Mouse (Mus musculus): ENCODE measurements around the gene Brms1. TPM values are rescaled to one million over a fixed set of nuclear protein-coding genes. Genes with fewer than 3 reads are reported as not detected.
A peak's percentile ranks its signal among the peaks of the same experiment; 100 is the strongest.
"Not testable (repeated sequence)": the region's sequence is repeated elsewhere in the genome, so short reads cannot be mapped to it uniquely, and the experiment has no call there.

Gene Brms1
- 10 to 100 TPM; 14.7 to 15.1 TPM for total RNA-seq (2021)
- long read RNA-seq, experiment 1, transcript Brms1-201 (10 exons, 1,388 nt): major isoform, 12 of 14 reads
- long read RNA-seq, experiment 1, partial matches to known transcripts: 1 of 14 reads
- long read RNA-seq, experiment 1, other reads (novel, unspliced or antisense): 0 of 14 reads
- long read RNA-seq, experiment 2, transcript Brms1-201 (10 exons, 1,388 nt): major isoform, 20 of 21 reads
- long read RNA-seq, experiment 2, partial matches to known transcripts: 0 of 21 reads
- long read RNA-seq, experiment 2, other reads (novel, unspliced or antisense): 1 of 21 reads

- peak; percentile 92 for DNase-seq
- Histone ChIP-seq H3K27ac (peak within 1 kb of the TSS; percentile 85), H3K4me3 (peak within 1 kb of the TSS; percentile 84)
- TF ChIP-seq CTCF (IDR thresholded peaks at IDR 0.05): no peak
- intact Hi-C loops (cut with DNase I): loop anchor here (5.0 kb wide), 1 partner anchor 46 kb away; the partner anchor contains the start of genes Tmem151a and Yif1a
Measured at GRCm38 (mm10) chr19:5040862-5041523, at the start of gene Brms1. TSS of gene Brms1 (plus strand) at chr19:5041354.

GRCm38 (mm10) chr19:4992371-4992770 is 48.8 kb upstream of the Brms1 start:
- peak; percentile 31 for DNase-seq
- no peak overlapping the region for H3K4me3 ChIP-seq
- intact Hi-C loops (cut with DNase I): no loop called here
- H3K27ac ChIP-seq: peak overlapping the region; percentile 32; the same call in 1 of the 2 replicates
- TF ChIP-seq CTCF (IDR thresholded peaks at IDR 0.05): no peak

- DNase-seq: peak; percentile 92
- H3K27ac ChIP-seq: peak overlapping the region; percentile 32; the same call in 1 of the 2 replicates
- peak; percentile 23 for TF ChIP-seq CTCF (IDR thresholded peaks at IDR 0.05)
- intact Hi-C loops (cut with DNase I): no loop called here
- no peak overlapping the region for H3K4me3 ChIP-seq
Measured at GRCm38 (mm10) chr19:4992904-4993303, 48.2 kb upstream of the Brms1 start.

GRCm38 (mm10) chr19:4994043-4994442 is 47.1 kb upstream of the Brms1 start:
- Histone ChIP-seq H3K4me3 (no peak overlapping the region; the same call in 1 of the 2 replicates), H3K27ac (peak overlapping the region; percentile 76; the same call in 1 of the 2 replicates)
- no peak for TF ChIP-seq CTCF (IDR thresholded peaks at IDR 0.05)
- DNase-seq: no peak
- intact Hi-C loops (cut with DNase I): no loop called here

- no peak overlapping the region for H3K27ac ChIP-seq
- H3K4me3 ChIP-seq: no peak overlapping the region
- TF ChIP-seq CTCF (IDR thresholded peaks at IDR 0.05): no peak
- intact Hi-C loops (cut with DNase I): no loop called here
- DNase-seq: no peak
Measured at GRCm38 (mm10) chr19:4999445-5000140, 41.6 kb upstream of the Brms1 start.

GRCm38 (mm10) chr19:5001666-5002406 is 39.3 kb upstream of the Brms1 start:
- DNase-seq: peak; percentile 79
- intact Hi-C loops (cut with DNase I): loop anchor here (1.0 to 2.0 kb wide), 2 partner anchors 21 to 247 kb away; no protein-coding TSS in a partner anchor
- Histone ChIP-seq H3K27ac (no peak overlapping the region), H3K4me3 (peak overlapping the region; percentile 48)
- TF ChIP-seq CTCF (IDR thresholded peaks at IDR 0.05): peak; percentile 87

GRCm38 (mm10) chr19:5003644-5004043 is 37.5 kb upstream of the Brms1 start:
- TF ChIP-seq CTCF (IDR thresholded peaks at IDR 0.05): peak; percentile 5; the same call in 1 of the 2 replicates
- intact Hi-C loops (cut with DNase I): loop anchor here (2.0 kb wide), 1 partner anchor 249 kb away; no protein-coding TSS in a partner anchor
- not testable (repeated sequence) for DNase-seq, H3K27ac ChIP-seq, H3K4me3 ChIP-seq

GRCm38 (mm10) chr19:5004925-5005324 is 36.2 kb upstream of the Brms1 start:
- H3K27ac ChIP-seq: no peak overlapping the region
- H3K4me3 ChIP-seq: no peak overlapping the region
- intact Hi-C loops (cut with DNase I): no loop called here
- peak; percentile 2 for DNase-seq
- no peak for TF ChIP-seq CTCF (IDR thresholded peaks at IDR 0.05)

GRCm38 (mm10) chr19:5013138-5013537 is 28.0 kb upstream of the Brms1 start:
- no peak for TF ChIP-seq CTCF (IDR thresholded peaks at IDR 0.05)
- intact Hi-C loops (cut with DNase I): loop anchor here (5.0 kb wide), 2 partner anchors 41 to 604 kb away; no protein-coding TSS in a partner anchor
- peak; percentile 3 for DNase-seq
- Histone ChIP-seq H3K4me3 (no peak overlapping the region), H3K27ac (no peak overlapping the region)

GRCm38 (mm10) chr19:5014961-5015398 is 26.2 kb upstream of the Brms1 start:
- TF ChIP-seq CTCF (IDR thresholded peaks at IDR 0.05): peak; percentile 69
- Histone ChIP-seq H3K4me3 (no peak overlapping the region), H3K27ac (no peak overlapping the region)
- intact Hi-C loops (cut with DNase I): loop anchor here (5.0 kb wide), 3 partner anchors 43 to 602 kb away; no protein-coding TSS in a partner anchor
- peak; percentile 29 for DNase-seq

- intact Hi-C loops (cut with DNase I): loop anchor here (5.0 kb wide), 1 partner anchor 56 kb away; no protein-coding TSS in a partner anchor
- Histone ChIP-seq H3K27ac (no peak overlapping the region; the same call in 1 of the 2 replicates), H3K4me3 (peak overlapping the region; percentile 36; the same call in 1 of the 2 replicates)
- no peak for TF ChIP-seq CTCF (IDR thresholded peaks at IDR 0.05)
- peak; percentile 12 for DNase-seq
Measured at GRCm38 (mm10) chr19:5016221-5016742, 24.9 kb upstream of the Brms1 start.

All from gastrocnemius, adult 2 months (tissue).